Mouse (Mus musculus) right cerebral cortex, postnatal 36 days (tissue): ENCODE results near the gene Gfer.
A peak's percentile ranks its signal among the peaks of the same experiment; 100 is the strongest.
"Not testable (repeated sequence)": the region's sequence is repeated elsewhere in the genome, so short reads cannot be mapped to it uniquely, and the experiment has no call there.

Experiments
- DNase-seq, 2 experiments: peaks; one replicate each; pipeline ENCODE4 v3.0.0; 2022; ENCODE audit warnings: low spot score in 2 of 2, mixed read lengths in 1 of 2

The Gfer gene

DNA sequence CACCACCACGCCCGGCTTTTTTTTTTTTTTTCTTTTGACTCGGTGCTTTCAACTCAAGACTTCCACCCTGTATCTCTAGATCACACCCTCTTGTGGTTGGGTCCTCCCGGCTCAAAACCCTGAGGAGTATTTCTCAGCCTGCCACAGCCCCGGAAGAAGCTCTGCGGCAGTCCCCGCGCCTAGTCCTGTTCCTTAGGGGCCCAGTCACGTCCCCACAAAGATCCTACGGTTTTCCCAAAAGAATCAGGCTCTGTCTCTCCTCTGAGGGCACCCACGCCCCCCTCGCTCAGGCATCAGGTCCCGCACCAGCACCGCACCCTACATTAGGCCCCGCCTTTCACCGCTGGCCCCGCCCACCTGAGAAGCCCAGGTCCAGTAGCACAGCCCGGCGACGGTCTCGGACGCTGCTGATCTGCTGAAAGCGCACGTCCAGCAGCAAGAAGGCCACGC is 8.8 kb downstream of the Gfer start:
- no peak for DNase-seq

DNA sequence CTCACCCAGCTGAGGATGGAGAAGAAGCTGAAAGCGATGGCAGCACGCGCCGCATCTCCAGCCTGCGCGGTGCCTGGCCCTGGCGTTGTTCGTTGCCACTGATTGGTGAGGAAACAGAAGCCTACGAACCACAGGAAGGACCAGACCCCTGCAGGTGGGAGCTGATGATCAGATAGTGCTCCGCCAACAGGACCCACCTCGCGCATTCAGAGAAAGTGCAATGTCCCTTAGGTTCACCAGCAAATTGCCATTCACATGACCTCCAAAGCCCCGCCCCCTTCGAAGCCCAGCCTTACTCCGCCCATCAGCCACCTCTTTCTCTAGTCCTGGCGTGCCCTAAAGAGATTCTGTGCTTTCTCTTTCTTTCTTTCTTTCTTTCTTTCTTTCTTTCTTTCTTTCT is 9.4 kb downstream of the Gfer start:
- no peak for DNase-seq

DNA sequence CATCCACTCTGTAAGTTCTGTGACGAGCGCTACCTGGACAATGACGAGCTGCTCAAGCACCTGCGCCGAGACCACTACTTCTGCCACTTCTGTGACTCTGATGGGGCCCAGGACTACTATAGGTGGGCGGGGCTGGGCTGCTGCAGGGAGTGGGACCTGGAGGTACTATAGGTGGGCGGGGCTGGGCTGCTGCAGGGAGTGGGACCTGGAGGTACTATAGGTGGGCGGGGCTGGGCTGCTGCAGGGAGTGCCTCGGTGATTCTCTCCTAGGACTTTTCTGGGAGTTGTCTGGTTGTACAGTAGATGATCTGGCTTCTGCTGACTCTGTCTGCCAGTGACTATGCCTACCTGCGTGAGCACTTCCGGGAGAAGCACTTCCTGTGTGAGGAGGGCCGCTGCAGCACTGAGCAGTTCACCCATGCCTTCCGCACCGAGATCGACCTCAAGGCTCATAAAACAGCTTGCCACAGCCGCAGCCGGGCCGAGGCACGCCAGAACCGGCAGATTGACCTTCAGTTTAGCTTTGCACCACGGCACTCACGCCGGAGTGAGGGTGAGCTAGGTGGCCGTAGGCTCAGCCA is 18.4 kb downstream of the Gfer start:
- no peak for DNase-seq

DNA sequence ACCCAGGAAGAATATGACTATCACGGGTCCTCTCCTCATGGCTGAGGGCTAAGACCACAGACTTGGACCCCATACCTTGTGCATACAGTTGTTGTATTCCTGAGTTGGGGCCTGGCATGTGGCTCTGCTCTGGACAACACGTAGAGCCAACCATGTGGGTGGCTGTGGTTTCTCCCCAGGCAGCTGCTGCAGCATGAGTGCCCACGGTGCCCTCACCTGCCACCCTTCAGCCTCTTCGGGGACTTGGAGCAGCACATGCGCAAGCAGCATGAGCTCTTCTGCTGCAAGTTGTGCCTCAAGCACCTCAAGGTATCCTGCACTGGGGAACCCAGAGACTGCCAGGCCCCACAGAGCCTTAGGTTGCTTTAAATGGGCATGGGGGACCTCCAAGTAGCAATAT is 19.1 kb downstream of the Gfer start:
- no peak for DNase-seq

DNA sequence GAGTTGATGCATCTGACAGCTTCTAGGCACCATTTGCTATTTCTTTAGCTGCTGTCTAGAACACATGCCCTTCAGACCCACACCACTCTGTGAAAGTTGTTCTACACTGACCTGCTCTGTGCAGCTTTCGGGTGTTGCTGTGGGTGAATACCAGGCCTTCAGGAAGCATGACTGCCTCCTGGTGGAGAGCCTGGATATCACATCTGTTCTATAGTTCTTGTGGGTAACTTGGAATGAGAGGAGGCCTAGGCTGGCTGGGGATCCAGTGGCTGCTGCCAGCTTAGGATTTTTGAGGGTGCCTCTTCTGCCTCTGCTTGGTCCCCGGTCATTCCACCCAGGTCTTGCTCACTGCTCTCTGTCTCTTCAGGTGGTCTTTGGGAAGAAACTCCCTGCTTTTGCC is 19.8 kb downstream of the Gfer start:
- DNase-seq: no peak

DNA sequence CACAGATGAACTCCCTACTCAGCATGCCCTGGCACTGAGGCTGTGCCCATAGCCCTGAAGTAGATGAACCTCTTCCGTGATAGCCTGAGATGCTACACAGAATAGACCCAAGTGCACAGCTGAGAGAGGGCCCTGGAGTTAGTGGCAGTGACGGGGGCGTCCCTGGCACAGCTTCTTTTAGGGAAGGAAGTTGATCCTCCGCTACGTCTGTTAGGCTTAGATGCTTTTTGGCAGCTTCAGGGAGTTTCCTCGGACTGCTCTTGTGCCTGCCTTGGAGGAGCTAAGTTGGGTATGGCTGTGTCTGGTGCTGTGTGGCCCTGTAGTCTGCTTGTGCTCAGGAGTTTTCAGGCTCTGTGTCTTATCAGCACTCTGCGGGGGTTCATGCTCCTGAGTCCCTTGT is 21.7 kb downstream of the Gfer start:
- DNase-seq: peak; percentile 48 to 67

DNA sequence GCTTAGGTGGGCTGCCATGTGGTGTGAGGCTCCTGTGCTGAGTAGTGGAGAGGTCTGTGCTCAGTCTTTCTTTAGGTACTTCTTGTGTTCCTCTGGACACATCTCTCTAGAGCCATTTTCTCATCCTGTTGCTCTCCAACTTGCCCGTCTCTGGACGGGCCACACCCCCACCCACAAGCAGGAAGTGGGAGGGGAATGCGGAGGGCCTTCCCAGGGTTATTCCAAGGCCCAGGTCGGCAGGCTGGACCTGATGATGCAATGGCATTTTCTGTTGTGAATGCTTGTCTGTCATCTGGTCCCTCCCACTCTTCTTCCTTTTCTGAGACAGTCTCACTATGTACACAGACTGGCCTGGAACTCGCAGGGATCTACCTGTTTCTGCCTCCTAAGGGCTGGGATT is 23.8 kb downstream of the Gfer start:
- no peak for DNase-seq

DNA sequence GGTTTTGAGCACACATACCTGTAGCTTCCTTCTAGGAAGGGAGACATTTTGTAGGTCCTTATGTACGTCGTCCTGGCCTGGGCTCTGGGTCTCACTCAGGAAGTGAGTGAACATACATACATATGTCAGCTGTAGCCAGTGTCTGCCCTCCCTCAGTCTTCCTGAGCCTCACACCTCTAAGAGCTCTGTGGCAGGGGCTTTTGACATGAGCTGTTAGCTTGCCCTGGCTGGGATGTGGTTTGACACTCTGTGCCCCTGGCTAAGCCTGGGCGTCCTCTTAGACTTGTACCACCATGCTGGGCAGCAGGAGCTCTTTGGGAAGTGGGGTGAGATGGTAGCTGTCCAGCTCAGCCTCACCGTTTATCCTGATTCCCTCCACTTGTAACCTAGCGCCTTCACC is 24.6 kb downstream of the Gfer start:
- DNase-seq: no peak

DNA sequence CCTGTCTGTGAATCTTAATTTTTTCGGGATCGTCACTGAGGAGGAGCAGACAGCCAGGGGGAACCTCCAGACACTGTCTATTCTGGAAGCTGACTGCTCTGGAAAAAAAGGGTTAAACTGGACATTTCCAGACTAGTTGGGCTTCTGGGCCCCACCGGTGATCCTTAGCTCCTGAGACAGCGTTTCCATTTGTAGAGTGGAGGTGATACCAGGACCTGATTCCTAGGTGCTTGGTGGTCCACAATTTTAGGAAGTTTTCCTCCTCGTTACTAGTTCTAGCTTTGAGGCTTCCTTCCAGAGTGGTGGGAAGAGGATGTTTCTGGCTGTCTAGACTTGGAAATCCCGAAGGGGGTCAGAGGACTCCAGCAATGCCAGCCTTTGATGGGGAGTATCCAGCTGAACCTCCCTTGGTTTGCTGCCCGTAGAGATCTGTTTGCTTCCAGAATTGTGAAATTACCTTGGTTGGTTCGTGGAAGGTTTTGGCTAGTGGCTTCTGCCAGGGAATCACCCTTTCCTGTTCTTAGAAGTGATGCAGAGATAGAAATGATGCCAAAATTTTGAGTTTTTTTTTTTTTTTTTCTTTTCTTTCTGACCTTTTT is 25.6 kb downstream of the Gfer start:
- no peak for DNase-seq

DNA sequence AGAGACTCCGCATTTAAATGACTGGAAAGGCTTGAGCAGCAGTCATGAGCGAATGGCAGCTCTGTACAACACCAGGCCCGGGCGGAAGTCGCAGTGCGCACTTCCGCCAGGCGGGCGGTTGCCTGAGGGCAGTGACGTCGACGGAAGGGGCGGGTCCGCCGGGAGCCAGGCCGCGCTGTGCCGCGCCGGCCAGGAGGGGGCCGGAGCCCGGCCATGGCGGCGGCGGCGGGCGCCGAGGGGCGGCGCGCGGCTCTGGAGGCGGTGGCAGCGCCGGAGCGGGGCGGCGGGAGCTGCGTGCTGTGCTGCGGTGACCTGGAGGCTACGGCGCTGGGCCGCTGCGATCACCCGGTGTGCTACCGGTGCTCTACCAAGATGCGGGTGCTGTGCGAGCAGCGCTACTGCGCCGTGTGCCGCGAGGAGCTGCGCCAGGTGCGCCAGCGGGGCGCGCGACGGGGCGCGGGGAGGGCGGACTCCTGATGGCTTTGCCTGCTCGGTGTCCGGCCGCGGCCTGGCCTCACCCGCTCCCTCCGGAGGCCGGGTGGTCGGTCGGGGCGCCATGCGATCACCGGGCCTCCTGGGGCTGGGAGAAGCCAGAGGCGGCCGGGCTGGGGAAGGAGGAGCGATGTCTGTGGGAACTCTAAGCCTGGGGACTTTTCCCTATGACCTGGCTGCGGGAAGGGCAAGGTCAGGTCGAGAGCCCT is 26.3 kb downstream of the Gfer start, which contains the start of gene Zfp598:
Gene Zfp598, plus strand, starts transcription at position 143 of the 701 bp plus-strand sequence.
- peak; percentile 90 to 93 for DNase-seq

DNA sequence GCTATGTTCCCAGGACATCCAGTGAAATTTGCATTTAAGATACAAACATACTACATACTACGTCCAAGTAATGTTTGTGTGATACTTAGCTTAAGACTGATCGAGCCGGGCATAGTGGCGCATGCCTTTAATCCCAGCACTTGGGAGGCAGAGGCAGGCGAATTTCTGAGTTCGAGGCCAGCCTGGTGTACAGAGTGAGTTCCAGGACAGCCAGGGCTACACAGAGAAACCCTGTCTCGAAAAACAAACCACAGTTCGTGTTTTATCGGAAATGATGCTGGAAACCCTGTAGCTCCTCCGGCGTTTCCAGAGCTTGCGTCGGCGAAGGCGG is 26.8 kb downstream of the Gfer start:
- DNase-seq: not testable (repeated sequence)

DNA sequence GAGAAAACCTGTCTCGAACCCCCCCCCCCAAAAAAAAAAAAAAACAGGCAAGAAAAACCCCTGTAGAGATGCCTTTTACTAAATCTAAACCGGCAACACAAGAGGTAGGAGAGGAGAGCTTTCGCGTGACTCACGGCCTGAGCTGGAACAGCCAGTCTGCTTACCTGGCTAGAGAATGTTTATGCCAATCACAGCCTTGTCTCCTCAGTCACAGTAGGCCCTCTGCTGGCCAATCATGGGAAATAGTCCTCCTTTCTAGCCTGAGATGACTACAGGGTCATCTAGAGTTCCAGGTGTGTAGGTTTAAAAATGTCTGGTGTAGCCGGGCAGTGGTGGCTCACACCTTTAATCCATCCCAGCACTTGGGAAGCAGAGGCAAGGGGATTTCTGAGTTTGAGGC is 28.5 kb downstream of the Gfer start:
- no peak for DNase-seq

DNA sequence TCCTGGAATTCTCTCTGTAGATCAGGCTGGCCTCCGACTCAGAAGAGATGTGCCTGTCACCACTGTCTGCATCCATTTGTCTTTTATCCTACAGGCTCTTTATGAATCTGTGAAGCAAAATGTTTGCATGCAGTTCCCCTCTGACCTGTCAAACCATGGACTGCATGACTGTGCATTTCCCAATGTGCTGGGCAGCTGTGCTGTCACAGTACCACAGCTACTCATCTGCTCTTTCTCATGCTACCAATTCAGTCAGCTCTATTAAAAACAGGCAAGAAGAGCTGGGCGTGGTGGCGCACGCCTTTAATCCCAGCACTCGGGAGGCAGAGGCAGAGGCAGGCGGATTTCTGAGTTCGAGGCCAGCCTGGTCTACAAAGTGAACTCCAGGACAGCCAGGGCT is 28.9 kb downstream of the Gfer start:
- DNase-seq: not testable (repeated sequence)

DNA sequence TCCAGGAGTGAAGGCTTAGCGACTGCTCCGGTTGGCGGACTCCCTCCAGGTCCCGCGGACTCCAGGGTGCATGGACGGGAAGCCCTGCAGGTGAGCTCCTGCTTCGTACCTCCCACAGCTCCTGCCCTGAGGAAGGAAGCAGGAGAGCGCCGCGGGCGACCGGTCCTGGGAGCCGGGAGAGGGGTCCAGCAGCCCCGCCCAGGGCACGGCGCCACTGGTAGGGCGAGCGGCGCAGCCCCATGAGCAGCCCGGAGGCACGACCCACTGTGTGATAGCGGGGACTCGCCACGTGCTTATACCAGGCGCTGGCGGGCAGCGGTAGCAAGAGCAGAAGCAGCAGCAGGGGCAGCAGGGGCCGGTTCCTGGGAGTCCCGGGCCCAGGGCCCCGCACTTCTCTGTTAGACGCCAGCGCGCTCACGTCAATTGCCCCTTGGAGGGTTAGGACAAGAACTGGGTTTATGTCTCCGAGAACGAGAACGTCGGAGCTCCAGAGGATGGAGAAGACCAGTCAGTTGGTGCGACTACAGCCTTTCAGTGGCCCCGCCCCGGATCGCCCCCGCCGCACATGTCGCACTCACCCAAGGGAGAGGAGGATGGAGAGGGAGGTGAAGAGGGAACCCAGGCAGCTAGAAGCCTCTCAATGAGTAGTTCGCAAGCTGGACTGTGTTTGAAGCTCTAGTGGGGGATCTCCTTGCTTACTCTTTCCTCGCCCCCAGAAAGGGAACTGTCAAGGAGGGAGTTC is 37.8 kb downstream of the Gfer start, which contains the start of gene Npw:
Gene Npw, minus strand, starts transcription at position 441 of the 742 bp plus-strand sequence.
- no peak for DNase-seq

DNA sequence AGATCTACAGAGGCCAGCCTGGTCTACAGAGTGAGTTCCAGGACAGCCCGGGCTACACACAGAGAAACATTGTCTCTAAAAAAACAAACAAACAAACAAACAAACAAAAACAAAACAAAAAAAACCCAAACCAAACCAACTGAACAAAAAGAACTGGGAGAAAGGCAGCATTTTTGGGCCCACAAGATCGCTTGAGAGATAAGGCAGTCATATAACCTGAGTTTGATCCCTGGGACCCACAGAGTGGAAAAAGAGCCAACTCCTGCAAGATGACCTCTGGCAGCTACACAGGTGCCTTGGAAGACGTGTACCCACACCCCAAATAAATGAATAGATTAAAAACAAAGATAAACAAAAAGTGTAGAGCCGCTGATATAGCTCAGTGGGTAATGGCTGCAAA is 41.0 kb downstream of the Gfer start:
- DNase-seq: no peak

DNA sequence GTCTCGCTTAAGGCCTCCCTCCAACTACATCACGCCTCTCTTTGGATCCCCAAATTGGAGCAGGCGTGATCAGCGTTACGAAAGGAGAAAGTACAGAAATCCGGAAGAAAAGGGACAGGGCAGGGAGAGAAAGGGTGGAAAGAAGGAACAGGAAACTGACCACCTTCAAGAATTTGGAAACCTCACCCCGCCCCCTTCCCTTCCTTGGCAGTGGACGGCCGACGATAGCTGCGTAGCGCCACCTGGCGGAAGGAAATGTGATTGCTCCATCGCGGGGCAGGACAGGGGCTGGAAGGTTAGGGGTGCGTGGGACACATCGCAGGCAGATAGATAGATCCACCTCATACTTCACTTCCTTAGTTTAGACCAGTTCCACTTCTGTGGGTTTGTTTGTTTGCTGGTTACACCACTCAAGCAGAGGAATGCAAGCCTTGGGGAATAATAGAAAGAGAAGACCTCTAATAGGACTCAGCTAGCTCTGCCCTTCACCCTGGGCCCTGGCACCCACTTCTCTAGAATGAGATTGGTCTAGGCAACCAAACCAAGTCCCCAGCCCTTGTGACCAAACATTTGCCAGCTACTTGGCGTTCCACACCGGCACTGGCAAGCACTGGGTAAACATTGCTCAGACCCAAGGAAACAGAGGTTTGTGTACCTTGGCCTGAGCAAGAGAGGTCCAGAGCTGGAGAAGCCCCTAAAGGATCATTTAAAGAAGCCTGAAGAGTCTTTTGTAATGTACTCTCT is 41.8 kb downstream of the Gfer start:
- DNase-seq: no peak

DNA sequence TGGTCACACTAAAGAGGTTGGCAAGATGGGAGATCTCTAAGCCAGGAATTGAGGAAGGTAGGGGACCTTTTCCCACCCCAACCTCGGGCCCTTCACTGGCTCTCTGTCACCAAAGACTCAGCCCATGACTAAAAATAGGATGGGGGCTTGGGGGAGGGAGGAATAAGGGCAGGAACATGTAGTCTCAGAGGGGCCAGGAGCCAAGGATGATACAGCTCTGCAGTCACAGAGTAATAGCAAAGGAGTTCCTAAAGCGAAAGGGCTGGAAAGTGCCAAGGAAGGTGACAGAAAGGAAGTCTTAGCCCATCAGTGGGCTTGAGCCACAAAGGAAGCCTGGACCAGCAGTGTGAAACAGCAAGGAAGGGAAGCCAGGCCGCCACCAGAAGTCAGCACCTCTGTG is 44.1 kb downstream of the Gfer start:
- DNase-seq: no peak

DNA sequence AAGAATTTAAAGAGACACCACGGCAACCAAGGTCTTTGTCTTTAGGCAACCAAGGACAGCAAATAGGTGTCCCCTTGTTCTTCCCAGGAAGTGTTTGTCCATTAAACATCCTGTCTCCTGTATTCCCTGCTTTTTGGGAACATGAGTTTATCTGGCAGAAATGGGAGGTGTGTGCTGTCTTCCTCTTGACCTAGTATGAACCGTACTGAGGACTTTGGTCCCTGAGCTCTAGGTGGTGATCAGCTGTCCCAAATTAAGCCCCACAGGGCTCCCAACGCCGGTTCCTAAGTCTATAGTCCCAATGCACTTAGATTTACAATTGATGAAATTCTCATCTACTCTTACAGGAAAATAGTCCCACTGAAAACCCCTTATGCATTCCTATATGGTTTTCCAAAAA is 45.2 kb downstream of the Gfer start:
- DNase-seq: no peak

DNA sequence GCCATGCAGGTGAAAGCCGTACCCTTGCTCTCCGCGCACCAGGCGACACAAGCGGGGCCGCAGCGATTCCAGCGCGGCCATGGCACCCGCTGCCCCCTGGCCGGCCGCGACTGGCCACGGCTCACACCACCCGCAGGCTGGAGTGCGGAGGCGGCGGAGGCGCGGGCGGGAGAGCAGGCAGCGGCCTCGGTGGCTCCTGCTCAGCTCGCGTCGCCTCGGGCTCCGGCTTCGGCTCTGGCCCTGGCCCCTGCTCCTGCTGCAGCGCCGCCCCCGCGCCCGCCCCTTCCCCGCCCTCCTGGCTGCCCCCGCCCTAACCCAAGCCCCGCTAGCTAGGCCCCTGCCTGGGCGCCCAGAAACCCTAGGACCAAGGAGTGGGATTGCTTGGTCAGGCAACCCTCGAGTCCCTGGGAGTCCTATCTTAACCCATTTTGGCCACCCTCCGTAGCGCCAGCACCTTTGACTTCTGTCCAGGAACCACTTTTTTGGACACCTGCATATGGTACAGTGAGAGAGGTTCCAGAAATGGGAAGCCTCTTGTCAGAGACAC is 45.8 kb downstream of the Gfer start, which contains the start of gene Slc9a3r2:
Gene Slc9a3r2, minus strand, starts transcription at position 258 of the 547 bp plus-strand sequence.
- DNase-seq: no peak

DNA sequence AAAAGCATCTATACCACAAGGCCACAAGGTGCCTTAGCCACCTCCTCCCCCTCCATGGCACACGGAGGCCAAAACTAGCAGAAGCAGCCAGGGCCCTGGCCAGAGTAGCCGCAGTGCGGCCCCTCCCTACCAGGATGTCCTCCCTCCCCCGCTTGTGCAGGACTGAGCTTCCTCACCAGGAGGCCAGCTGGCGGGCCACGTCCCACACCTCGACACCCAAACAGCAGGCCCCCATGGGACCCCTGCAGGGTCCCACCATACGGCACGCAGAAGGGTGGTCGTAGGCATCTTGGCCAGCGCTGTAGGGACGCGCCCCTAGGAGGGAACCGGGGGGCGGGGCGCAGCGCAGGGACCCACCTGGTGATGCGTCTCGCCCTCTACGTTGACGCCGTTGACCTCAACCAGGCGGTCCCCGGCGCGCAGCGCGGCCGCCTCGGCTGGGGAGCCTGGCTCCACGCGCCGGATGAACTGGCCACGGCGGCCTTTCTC is 46.3 kb downstream of the Gfer start:
- no peak for DNase-seq

DNA sequence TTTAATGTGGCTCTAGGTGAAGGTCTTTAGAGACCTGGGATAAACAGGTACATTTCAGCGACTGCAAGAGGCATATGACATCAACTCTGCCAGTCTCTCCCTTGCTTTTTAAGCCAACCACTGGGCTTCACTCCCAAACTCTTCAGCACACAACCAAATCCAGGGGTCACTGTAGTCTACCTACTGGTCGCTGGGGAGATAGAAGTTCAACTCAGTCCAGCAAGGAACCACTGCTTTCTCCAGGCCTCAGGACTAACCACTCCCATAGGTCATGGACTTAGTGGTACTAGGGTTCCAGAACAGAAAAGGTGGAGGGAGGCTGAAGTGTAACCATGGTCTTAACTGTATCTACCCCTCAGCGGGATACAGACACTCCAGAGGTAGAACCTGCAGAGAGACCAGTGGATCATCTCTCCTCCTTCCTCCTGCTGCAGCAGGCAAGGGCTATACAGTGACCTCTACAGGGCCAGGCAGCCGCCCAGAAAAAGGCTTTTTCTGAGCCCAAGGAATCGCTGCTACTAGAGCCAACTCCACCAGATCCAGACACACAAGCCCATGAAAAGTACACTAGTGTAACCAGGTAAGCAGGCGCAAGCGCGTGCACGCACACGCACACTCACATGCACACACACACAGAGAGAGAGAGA is 47.1 kb downstream of the Gfer start:
- DNase-seq: no peak
